Mouse (Mus musculus): ENCODE data around the gene Scgb1a1. TPM values are rescaled to one million over a fixed set of nuclear protein-coding genes. Genes with fewer than 3 reads are reported as not detected.

Gene Scgb1a1
- not detected in 2 replicates for polyA plus RNA-seq (2012; rRNA removed)

DNA sequence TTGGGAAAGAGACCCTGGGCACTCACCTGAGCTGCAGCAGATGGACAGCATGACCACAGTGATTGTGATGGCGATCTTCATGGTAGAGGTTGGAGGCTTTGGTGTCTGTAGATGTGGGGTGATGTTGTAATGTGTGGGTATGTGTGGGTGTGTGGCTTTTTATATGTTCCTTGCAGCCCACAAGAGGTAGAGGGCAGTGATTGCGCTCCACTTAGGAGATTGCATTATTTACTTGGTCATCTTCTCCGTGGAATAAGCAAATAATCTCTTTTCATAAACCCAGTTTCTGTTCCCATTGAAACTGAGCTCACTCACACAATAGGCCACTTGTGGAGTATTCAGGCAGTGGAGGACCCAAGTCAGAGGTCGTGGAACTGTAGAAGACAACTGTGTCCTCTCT, at the start of gene Scgb1a1:
Gene Scgb1a1, minus strand, starts transcription at position 138 of the 400 bp plus-strand sequence.

DNA sequence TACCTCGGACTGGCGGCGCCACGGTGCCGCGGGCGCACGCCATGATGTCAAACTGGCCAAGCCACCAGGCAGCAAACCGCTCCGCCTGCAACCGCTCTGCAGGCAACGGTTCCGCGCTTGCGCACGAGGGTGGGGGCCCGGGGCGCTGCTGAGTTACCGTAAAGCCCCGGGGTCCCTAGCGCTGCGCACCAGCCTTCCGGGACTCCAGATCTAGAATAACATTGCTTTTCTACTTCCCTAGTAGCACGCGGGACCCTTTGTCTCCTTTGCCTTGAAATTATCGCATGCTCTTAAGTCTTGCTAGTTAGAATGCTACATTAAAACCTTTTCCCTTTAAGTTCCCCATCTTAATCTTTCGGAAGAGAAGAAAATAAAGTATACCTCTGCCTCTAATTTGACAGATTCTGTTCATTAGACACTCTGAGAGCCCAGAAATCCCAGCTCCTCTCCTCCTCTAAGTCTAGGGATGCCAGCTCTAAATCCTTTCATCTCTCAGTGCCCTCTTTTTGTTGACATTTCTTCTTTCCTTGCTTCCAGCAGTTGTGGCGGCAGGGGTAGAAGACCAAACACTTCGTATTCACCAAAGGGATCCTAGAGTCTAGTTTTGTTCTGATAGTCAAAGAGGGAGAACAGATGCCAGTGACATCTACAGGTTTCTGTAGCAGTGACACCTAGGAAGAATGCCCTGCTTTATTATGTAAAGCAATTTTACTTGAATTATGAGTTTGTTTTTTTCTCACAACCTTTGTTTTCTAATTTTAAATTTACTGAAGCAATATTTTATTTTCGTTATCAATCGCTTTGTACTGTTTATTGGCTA, 48.0 kb upstream of the Scgb1a1 start, which contains the start of gene Asrgl1:
Gene Asrgl1, minus strand, starts transcription at position 125 of the 820 bp plus-strand sequence.

Other genes with a start within 250 kb of the Scgb1a1 start
- 0.04 and 0.06 TPM in 2 replicates for gene Gng3, start 248.8 kb downstream of the Scgb1a1 start, polyA plus RNA-seq (2012; rRNA removed)
- 0.22 and 0.23 TPM in 2 replicates for gene Lrrn4cl, start 237.2 kb downstream of the Scgb1a1 start, polyA plus RNA-seq (2012; rRNA removed)
- gene Ubxn1, start 216.5 kb downstream of the Scgb1a1 start, polyA plus RNA-seq (2012; rRNA removed) = 63.3 and 71.1 TPM in 2 replicates
- gene Uqcc3, start 207.0 kb downstream of the Scgb1a1 start, polyA plus RNA-seq (2012; rRNA removed) = 27.3 and 30.3 TPM in 2 replicates
- 2.1 and 2.2 TPM in 2 replicates for gene Lbhd1, start 204.2 kb downstream of the Scgb1a1 start, polyA plus RNA-seq (2012; rRNA removed)
- not detected in 2 replicates for gene Gm49403, start 204.0 kb downstream of the Scgb1a1 start, polyA plus RNA-seq (2012; rRNA removed)
- 30.7 and 31.4 TPM in 2 replicates for gene 1810009A15Rik, start 199.1 kb downstream of the Scgb1a1 start, polyA plus RNA-seq (2012; rRNA removed)
- gene Gm49416, start 199.0 kb downstream of the Scgb1a1 start, polyA plus RNA-seq (2012; rRNA removed) = not detected in 2 replicates
- 8.9 and 9.1 TPM in 2 replicates for gene Ints5, start 195.0 kb downstream of the Scgb1a1 start, polyA plus RNA-seq (2012; rRNA removed)
- 72.8 and 81.9 TPM in 2 replicates for gene Ganab, start 189.9 kb downstream of the Scgb1a1 start, polyA plus RNA-seq (2012; rRNA removed)
- 32.9 and 35.2 TPM in 2 replicates for gene B3gat3, start 167.6 kb downstream of the Scgb1a1 start, polyA plus RNA-seq (2012; rRNA removed)
- 1.9 and 2.0 TPM in 2 replicates for gene Rom1, start 158.6 kb downstream of the Scgb1a1 start, polyA plus RNA-seq (2012; rRNA removed)
- 9.6 and 11.4 TPM in 2 replicates for gene Eml3, start 158.4 kb downstream of the Scgb1a1 start, polyA plus RNA-seq (2012; rRNA removed)
- gene Mta2, start 146.1 kb downstream of the Scgb1a1 start, polyA plus RNA-seq (2012; rRNA removed) = 17.0 and 17.4 TPM in 2 replicates
- 8.7 and 9.0 TPM in 2 replicates for gene Tut1, start 134.1 kb downstream of the Scgb1a1 start, polyA plus RNA-seq (2012; rRNA removed)
- 149 and 173 TPM in 2 replicates for gene Eef1g, start 120.9 kb downstream of the Scgb1a1 start, polyA plus RNA-seq (2012; rRNA removed)
- 2.0 TPM in 2 replicates for gene Ahnak, start 98.7 kb downstream of the Scgb1a1 start, polyA plus RNA-seq (2012; rRNA removed)
- gene Asrgl1, start 47.7 kb upstream of the Scgb1a1 start, polyA plus RNA-seq (2012; rRNA removed) = 1.9 TPM in 2 replicates